Mouse (Mus musculus) cortical plate, adult 2 months (tissue): ENCODE data around the gene Adamtsl2.

ENCODE experiments used
- CTCF ChIP-seq: fragments of 200-500 bp; IDR thresholded peaks from 2 replicates; pipeline ENCODE4 v1.5.1; 2011; ENCODE audit warnings: mild to moderate bottlenecking, control low read depth, low read length; ENCODE audit not compliant: insufficient read depth; ENCODE audit errors: extremely low read depth
- POLR2A ChIP-seq: fragments of 200-500 bp; IDR thresholded peaks from 2 replicates; pipeline ENCODE4 v1.6.1; 2011; ENCODE audit warnings: mild to moderate bottlenecking, low read length, control low read depth; ENCODE audit not compliant: insufficient read depth; ENCODE audit errors: extremely low read depth

DNA sequence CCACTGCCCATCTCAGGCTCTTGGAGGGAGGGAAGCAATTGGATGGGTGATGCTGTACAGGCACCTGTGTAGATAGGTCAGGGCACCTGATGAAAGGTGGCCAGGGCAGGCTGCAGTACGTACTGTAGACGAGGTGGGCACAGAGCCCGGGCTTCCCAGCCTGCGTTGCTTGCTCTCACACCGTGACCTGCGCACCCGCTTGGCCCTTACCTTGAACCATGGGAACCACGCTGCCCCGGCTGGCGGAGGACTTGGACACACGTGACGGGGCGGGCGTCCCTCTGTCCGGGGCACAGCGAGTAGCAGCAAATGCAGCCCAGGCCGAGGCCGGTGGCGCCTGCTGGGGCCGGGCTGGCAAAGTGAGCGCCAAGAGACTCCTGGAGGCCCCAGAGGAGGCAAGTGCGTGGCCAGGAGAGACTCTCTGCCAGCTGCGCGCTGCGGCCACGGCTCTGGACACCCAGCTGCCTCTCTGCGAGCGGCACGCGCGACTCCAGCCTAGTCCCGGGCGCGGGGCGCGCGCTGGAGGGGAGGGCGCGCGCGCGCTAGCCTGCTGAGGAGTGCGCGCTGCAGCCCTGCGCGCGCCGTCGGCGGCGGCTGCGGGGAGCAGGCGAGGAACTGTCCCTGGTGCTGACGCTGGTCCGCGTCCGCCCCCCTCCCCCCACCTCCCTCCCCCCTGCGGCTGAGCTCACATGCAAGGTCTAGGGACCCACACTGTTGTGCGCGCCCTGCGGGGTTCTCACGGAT is 62.9 kb downstream of the Adamtsl2 start, which contains the start of gene Fam163b:
- TF ChIP-seq CTCF: no peak
- TF ChIP-seq POLR2A: peak; percentile 58; the same call in 1 of the 2 replicates
